Mouse (Mus musculus): Measurements from ENCODE around the gene Serpinb6a. TPM values are rescaled to one million over a fixed set of nuclear protein-coding genes. Genes with fewer than 3 reads are reported as not detected.

Gene Serpinb6a
- 10 to 100 TPM; 40.4 to 51.1 TPM for total RNA-seq (2021)
- long read RNA-seq, transcript Serpinb6a-202 (7 exons, 1,547 nt): major isoform, 7 of 22 reads
- long read RNA-seq, partial matches to known transcripts: 5 of 22 reads
- long read RNA-seq, other reads (novel, unspliced or antisense): 10 of 22 reads

- DNase-seq (ENCODE audit: low spot score in 2 of 2): peak; percentile 87 to 91
These were observed at the start of gene Serpinb6a, which contains the start of gene Ripk1 for GRCm38 (mm10) chr13:34002058-34003006. Gene Serpinb6a (minus strand): TSS chr13:34002794. Gene Ripk1 (plus strand): TSS chr13:34002363.

GRCm38 (mm10) chr13:34051692-34052091 lies 49.1 kb upstream of the Serpinb6a start:
- DNase-seq (ENCODE audit: low spot score in 2 of 2): no peak

- DNase-seq (ENCODE audit: low spot score in 2 of 2): peak in 1 of 2 experiments; percentile 36
These were observed 47.9 kb upstream of the Serpinb6a start for GRCm38 (mm10) chr13:34050479-34050878.

- no peak for DNase-seq (ENCODE audit: low spot score in 2 of 2)
These were observed 44.9 kb upstream of the Serpinb6a start for GRCm38 (mm10) chr13:34047526-34047925.

GRCm38 (mm10) chr13:34046421-34047012 lies 43.9 kb upstream of the Serpinb6a start:
- DNase-seq (ENCODE audit: low spot score in 2 of 2): peak; percentile 72 to 95

GRCm38 (mm10) chr13:34045511-34046249 lies 43.1 kb upstream of the Serpinb6a start:
- DNase-seq (ENCODE audit: low spot score in 2 of 2): no peak

- DNase-seq (ENCODE audit: low spot score in 2 of 2): no peak
These were observed 41.3 kb upstream of the Serpinb6a start for GRCm38 (mm10) chr13:34043716-34044393.

- no peak for DNase-seq (ENCODE audit: low spot score in 2 of 2)
These were observed 37.5 kb upstream of the Serpinb6a start for GRCm38 (mm10) chr13:34040091-34040490.

GRCm38 (mm10) chr13:34038901-34039341 lies 36.3 kb upstream of the Serpinb6a start:
- no peak for DNase-seq (ENCODE audit: low spot score in 2 of 2)

GRCm38 (mm10) chr13:34038056-34038432 lies 35.5 kb upstream of the Serpinb6a start:
- no peak for DNase-seq (ENCODE audit: low spot score in 2 of 2)

- peak; percentile 88 to 95 for DNase-seq (ENCODE audit: low spot score in 2 of 2)
These were observed 34.8 kb upstream of the Serpinb6a start, which contains the start of gene Bphl for GRCm38 (mm10) chr13:34037172-34038055. Gene Bphl (plus strand): TSS chr13:34037597.

- DNase-seq (ENCODE audit: low spot score in 2 of 2): no peak
These were observed 34.1 kb upstream of the Serpinb6a start for GRCm38 (mm10) chr13:34036726-34037125.

GRCm38 (mm10) chr13:34035424-34035823 lies 32.8 kb upstream of the Serpinb6a start:
- no peak for DNase-seq (ENCODE audit: low spot score in 2 of 2)

GRCm38 (mm10) chr13:34032041-34032440 lies 29.4 kb upstream of the Serpinb6a start:
- DNase-seq (ENCODE audit: low spot score in 2 of 2): no peak

GRCm38 (mm10) chr13:34021998-34022397 lies 19.4 kb upstream of the Serpinb6a start:
- DNase-seq (ENCODE audit: low spot score in 2 of 2): no peak

- no peak for DNase-seq (ENCODE audit: low spot score in 2 of 2)
These were observed 15.9 kb upstream of the Serpinb6a start for GRCm38 (mm10) chr13:34018521-34018920.

GRCm38 (mm10) chr13:34016927-34017569 lies 14.5 kb upstream of the Serpinb6a start:
- DNase-seq (ENCODE audit: low spot score in 2 of 2): no peak

GRCm38 (mm10) chr13:34007234-34007633 lies 4.6 kb upstream of the Serpinb6a start:
- no peak for DNase-seq (ENCODE audit: low spot score in 2 of 2)

- DNase-seq (ENCODE audit: low spot score in 2 of 2): peak in 1 of 2 experiments; percentile 7
These were observed 464 bp upstream of the Serpinb6a start for GRCm38 (mm10) chr13:34003058-34003457.
